Mouse (Mus musculus): ENCODE results near the gene Stard13.

Gene Stard13

GRCm38 (mm10) chr5:151230427-151230826 is 3.2 kb downstream of the Stard13 start:
- DNase-seq (ENCODE audit: low read depth in 2 of 2, low spot score in 2 of 2): no peak

- no peak for DNase-seq (ENCODE audit: low read depth in 2 of 2, low spot score in 2 of 2)
Observed at GRCm38 (mm10) chr5:151228367-151229005, 5.2 kb downstream of the Stard13 start.

- no peak for DNase-seq (ENCODE audit: low read depth in 2 of 2, low spot score in 2 of 2)
Observed at GRCm38 (mm10) chr5:151223696-151224366, 9.8 kb downstream of the Stard13 start.

GRCm38 (mm10) chr5:151222791-151223190 is 10.8 kb downstream of the Stard13 start:
- no peak for DNase-seq (ENCODE audit: low read depth in 2 of 2, low spot score in 2 of 2)

- no peak for DNase-seq (ENCODE audit: low read depth in 2 of 2, low spot score in 2 of 2)
Observed at GRCm38 (mm10) chr5:151218689-151219115, 14.9 kb downstream of the Stard13 start.

DNA sequence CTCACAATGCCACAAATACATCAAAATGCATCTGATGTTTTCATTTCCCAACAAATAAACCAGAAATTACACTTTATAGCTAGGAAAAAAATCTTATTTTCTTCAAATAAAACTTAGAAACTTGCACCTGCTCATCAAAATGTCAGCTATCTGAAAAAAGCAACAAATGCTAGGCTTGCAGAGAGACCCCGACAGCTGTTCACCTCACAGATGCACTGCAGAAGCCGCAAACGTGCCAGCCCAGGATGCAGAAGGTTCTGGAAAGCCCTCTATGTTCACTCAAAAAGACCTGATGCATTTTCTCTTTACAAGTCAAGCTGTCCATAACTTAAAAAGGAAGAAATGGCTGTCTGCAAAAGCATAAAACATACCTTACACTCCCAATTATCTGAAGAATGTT is 20.5 kb downstream of the Stard13 start:
- no peak for DNase-seq (ENCODE audit: low read depth in 2 of 2, low spot score in 2 of 2)

DNA sequence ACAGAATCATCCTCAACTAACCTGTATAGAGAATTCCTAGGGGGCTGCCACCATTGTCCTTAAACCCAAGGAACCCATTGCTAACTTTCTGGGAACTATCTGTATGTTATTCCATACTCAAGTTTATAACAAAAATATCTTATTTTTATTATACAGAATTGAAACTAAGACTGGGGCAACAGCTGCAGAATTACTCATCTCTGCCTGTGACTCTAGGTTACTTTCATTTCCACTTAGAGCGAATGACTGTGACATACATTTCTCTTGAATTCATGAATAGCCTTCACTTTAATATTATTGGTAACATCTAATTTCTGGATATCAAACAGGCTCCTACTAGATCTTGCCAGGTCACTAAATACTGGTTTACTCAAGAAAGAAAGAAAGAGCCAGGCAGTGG is 22.8 kb downstream of the Stard13 start:
- DNase-seq (ENCODE audit: low read depth in 2 of 2, low spot score in 2 of 2): no peak

- no peak for DNase-seq (ENCODE audit: low read depth in 2 of 2, low spot score in 2 of 2)
Observed at GRCm38 (mm10) chr5:151210060-151210459, 23.6 kb downstream of the Stard13 start.

- no peak for DNase-seq (ENCODE audit: low read depth in 2 of 2, low spot score in 2 of 2)
Observed at GRCm38 (mm10) chr5:151205017-151205416, 28.6 kb downstream of the Stard13 start.

- DNase-seq (ENCODE audit: low read depth in 2 of 2, low spot score in 2 of 2): no peak
Observed at GRCm38 (mm10) chr5:151202925-151203324, 30.7 kb downstream of the Stard13 start.

GRCm38 (mm10) chr5:151201220-151201619 is 32.4 kb downstream of the Stard13 start:
- DNase-seq (ENCODE audit: low read depth in 2 of 2, low spot score in 2 of 2): no peak

DNA sequence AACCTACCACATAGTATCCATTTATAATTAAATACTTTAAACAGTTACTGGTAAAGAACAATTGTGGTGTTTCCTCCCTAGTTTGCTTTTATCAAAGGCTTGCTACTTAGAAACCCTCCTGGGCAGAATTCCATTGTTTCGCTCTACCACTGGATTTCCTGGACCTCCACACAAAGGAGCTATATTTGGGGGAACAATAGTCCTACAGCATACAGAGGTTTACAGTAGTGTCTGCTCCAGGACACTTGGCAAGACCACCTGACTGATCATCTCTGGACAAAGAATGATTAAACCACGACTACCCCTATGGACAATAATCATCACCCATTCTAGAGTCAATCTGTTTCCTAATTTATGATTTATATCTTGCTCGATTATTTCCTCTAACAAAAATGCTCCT is 34.4 kb downstream of the Stard13 start:
- DNase-seq (ENCODE audit: low read depth in 2 of 2, low spot score in 2 of 2): no peak

- no peak for DNase-seq (ENCODE audit: low read depth in 2 of 2, low spot score in 2 of 2)
Observed at GRCm38 (mm10) chr5:151196603-151197272, 36.9 kb downstream of the Stard13 start.

DNA sequence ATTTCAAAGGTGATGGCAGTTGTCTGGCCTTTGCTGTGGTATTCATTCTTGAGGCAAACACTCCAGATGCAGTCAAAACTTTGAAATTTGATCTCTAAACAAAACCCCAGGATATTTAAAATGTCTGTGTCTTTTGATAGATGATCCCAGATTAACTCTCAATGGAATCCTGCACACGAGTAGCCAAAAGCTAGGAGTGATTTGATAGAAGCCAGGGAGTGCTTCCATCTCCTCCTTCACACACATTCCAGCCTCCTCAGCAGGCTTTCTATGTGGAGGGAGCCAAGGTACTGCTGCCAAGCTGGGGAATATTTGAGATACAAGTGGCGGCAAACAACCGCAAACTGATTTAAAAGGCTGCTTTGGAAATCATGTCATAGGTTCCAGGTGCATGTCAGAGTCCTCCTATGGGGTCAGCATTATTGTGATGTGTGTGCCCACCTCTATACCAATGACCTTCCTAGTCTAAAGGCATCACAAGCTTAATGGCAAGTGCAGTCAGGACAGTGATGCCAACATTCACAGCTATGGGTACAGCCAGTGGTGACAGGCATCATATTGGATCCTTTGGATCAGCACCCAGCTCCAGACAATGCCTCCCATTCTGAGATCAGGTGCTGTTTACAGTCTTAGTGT is 39.6 kb downstream of the Stard13 start:
- no peak for DNase-seq (ENCODE audit: low read depth in 2 of 2, low spot score in 2 of 2)

DNA sequence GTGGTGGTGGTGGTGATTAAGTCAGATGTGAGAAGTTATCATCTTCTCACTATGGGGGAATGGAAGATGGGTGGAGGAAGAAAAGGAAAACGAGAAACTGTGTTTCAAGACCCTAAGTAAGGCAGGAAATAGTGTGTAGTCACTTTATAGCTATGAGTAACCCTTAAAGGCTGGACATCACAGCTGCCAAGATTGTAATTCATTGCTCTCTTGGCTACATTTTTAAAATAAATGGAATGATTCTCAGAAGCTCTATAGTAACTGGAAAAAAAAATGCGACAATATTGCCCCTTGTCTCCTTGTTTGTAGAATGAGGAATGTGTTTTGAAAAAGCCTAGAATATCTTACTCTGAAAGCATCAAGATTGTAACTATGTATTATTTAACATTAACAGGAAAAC is 41.4 kb downstream of the Stard13 start:
- DNase-seq (ENCODE audit: low read depth in 2 of 2, low spot score in 2 of 2): no peak

GRCm38 (mm10) chr5:151190764-151191163 is 42.9 kb downstream of the Stard13 start:
- no peak for DNase-seq (ENCODE audit: low read depth in 2 of 2, low spot score in 2 of 2)

DNA sequence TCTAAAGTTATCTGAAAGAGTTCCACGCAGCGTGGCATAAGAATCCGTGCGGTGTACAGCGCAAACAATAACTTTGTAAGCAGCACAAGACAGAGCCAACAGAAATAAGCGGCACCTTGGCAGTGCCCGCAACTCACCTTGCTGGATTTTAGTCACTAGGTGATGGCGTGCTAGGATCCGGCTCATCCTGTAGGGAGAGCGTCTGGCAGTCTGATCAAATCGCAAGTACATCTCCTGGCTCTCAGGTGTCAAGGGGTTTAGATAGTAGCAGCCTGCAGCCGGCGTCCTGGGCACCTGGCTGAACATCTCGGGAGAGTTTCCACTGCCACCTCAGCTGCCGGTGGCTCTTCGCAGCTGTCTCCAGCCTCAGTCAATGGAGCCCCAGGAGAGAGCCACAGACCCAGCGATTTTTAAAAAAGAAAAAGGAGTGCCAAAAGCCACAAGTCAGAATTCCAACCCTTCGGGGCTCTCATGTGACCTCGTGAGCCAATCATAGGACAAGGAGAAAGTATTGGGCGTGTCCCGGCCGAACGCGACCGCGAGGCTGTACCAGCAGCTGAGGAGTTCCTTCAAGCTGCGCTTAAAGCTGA is 43.8 kb downstream of the Stard13 start:
- DNase-seq (ENCODE audit: low read depth in 2 of 2, low spot score in 2 of 2): no peak

GRCm38 (mm10) chr5:151189321-151189720 is 44.3 kb downstream of the Stard13 start:
- DNase-seq (ENCODE audit: low read depth in 2 of 2, low spot score in 2 of 2): no peak

DNA sequence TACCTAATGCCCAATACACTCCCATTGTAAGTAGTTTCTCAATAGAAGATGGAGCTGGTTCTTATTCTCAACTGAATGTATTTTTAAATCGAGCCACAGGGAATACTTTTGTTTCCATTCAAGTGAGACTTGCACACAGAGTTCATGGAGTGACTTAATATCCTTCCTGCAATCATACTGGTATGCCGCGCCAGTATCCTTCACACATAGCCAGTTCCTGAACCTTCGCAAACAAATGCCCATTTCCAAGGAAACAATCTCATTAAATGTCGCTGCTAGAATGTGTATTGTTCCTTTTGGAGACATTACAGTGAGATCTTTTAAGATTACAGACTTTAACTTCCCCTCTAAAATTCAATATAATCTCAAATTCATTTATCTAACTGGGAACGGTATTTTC is 45.0 kb downstream of the Stard13 start:
- no peak for DNase-seq (ENCODE audit: low read depth in 2 of 2, low spot score in 2 of 2)

GRCm38 (mm10) chr5:151187336-151187735 is 46.3 kb downstream of the Stard13 start:
- DNase-seq (ENCODE audit: low read depth in 2 of 2, low spot score in 2 of 2): no peak

- DNase-seq (ENCODE audit: low read depth in 2 of 2, low spot score in 2 of 2): no peak
Observed at GRCm38 (mm10) chr5:151185286-151185856, 48.3 kb downstream of the Stard13 start.

All from CD8-positive naive resting alpha-beta T cell, adult 2 months (primary cell).